Comparison of ENCODE assay signal across 8 mouse cellular contexts in the genomic region with DNA sequence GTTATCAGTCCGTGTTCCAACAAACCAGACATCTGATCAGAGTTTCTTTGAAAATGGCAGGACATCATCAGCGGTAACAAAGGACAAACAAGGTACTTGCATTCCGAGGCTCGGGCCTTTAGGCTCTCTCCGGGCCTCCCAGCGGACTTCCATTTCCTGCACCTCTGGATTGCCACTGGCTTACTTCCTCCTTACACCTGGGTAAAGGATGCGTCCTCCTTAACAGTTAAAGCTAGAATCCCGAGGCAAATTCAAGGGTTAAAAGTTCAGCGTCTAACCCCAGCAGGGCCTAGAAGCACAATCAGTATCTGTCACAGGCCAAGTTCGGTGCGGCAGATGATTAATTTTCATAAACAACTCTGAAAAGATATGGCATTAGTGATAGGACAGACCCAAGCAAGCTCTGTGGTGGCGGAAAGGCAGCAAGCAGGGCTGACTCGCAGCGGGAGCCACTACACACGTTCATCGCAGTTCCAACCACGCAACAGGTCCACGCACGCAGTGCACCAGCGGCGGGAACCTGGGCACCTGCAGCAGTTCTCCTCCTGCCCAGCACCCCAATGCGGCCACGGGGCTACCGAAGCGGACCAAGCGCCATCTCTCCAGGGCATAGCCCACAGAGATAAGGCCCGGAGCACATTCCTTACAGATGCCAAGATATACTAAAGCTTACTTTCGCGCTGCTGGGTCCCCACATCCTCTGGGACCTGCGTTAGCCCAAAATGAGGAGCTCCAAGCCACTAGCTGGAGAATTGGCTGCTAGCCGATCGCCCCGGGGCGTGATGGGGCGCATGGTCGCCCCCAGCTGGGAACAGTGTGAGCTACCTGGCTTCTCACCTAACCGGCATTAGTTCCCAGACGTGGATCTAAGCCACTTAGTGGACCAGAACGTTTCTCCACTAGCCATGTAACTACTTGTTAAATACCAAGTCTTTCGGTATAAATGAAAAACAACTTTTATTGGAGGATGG. TPM values are rescaled to one million over a fixed set of nuclear protein-coding genes. Genes with fewer than 3 reads are reported as not detected.
DNase-seq lines count a peak whose midpoint lies in the region; ATAC-seq and TF ChIP-seq lines count a peak whose summit lies in the region.

No protein-coding gene starts in this region.

- peak overlapping the region; percentile 50 for H3ac ChIP-seq in C2C12 (ENCODE audit: control insufficient read depth, insufficient read length, low read depth)

- peak overlapping the region; percentile 82 for H3K27ac ChIP-seq in heart, embryonic 13.5 days (replicated peaks)
- H3K27ac ChIP-seq in kidney, embryonic 16.5 days (ENCODE audit: low read length) = peak overlapping the region; percentile 87
- peak overlapping the region; percentile 77 for H3K27ac ChIP-seq in lung, postnatal 0 days (ENCODE audit: low read length)

- no peaks in the 10 kb centered on the region for H3K27me3 ChIP-seq in C2C12 (ENCODE audit: control insufficient read depth, insufficient read depth, insufficient read length)
- H3K27me3 ChIP-seq in heart, embryonic 13.5 days (replicated peaks) = no peaks in the 10 kb centered on the region
- no peaks in the 10 kb centered on the region for H3K27me3 ChIP-seq in kidney, embryonic 16.5 days (ENCODE audit: insufficient read depth, low read length)
- no peaks in the 10 kb centered on the region for H3K27me3 ChIP-seq in lung, postnatal 0 days (replicated peaks; ENCODE audit: insufficient read depth, low read length)

- TF ChIP-seq CTCF in C2C12 (IDR thresholded peaks at IDR 0.05; ENCODE audit: control insufficient read depth, insufficient read depth, insufficient read length) = no peak
- TF ChIP-seq CTCF in lung, postnatal 0 days (IDR thresholded peaks at IDR 0.05) = peak; percentile 49

- peaks cover 6% of the 10 kb centered on the region for H3K79me2 ChIP-seq in C2C12 (ENCODE audit: control insufficient read depth, insufficient read depth)

- peak overlapping the region; percentile 98 for H3K4me2 ChIP-seq in heart, embryonic 13.5 days
- peak overlapping the region; percentile 63 for H3K4me2 ChIP-seq in kidney, embryonic 16.5 days (replicated peaks; ENCODE audit: low read depth, low read length)
- H3K4me2 ChIP-seq in lung, postnatal 0 days (replicated peaks; ENCODE audit: low read depth, low read length) = peak overlapping the region; percentile 94

- no peaks in the 10 kb centered on the region for H3K79me3 ChIP-seq in C2C12 (ENCODE audit: low read depth)

- no peak for TF ChIP-seq EP300 in lung, postnatal 0 days (IDR thresholded peaks at IDR 0.05)

- peak; percentile 42 for DNase-seq in WW6 (ENCODE audit: low read depth, low spot score)
- DNase-seq in embryo, embryonic 10.5 days (ENCODE audit: low spot score) = peak; percentile 63
- peak; percentile 61 for DNase-seq in lung, postnatal 0 days (ENCODE audit: low spot score)
- DNase-seq in retina, adult 2 months (ENCODE audit: low read depth, low spot score) = peak; percentile 69
- DNase-seq in urinary bladder, adult 2 months (ENCODE audit: low spot score) = peak; percentile 56

- H3K4me3 ChIP-seq in C2C12 (ENCODE audit: insufficient read depth, poor library complexity, severe bottlenecking) = peak overlapping the region; percentile 52
- H3K4me3 ChIP-seq in heart, embryonic 13.5 days = peak overlapping the region; percentile 93
- H3K4me3 ChIP-seq in kidney, embryonic 16.5 days (ENCODE audit: low read length) = peak overlapping the region; percentile 83
- peak overlapping the region; percentile 75 for H3K4me3 ChIP-seq in lung, postnatal 0 days (ENCODE audit: low read depth, low read length)

- H3K9ac ChIP-seq in heart, embryonic 13.5 days = peak overlapping the region; percentile 92
- H3K9ac ChIP-seq in kidney, embryonic 16.5 days (replicated peaks; ENCODE audit: low read length) = peak overlapping the region; percentile 88
- H3K9ac ChIP-seq in lung, postnatal 0 days (replicated peaks; ENCODE audit: low read depth) = peak overlapping the region; percentile 54

- ATAC-seq in heart, embryonic 13.5 days (ENCODE audit: extremely low read depth, insufficient number of reproducible peaks, low FRiP score, low TSS enrichment) = no peak
- peak; percentile 29 for ATAC-seq in kidney, embryonic 16.5 days (ENCODE audit: low FRiP score, low TSS enrichment)
- peak; percentile 37 for ATAC-seq in lung, postnatal 0 days

- no peaks in the 10 kb centered on the region for H3K9me3 ChIP-seq in heart, embryonic 13.5 days
- H3K9me3 ChIP-seq in kidney, embryonic 16.5 days (ENCODE audit: low read length) = no peaks in the 10 kb centered on the region
- no peaks in the 10 kb centered on the region for H3K9me3 ChIP-seq in lung, postnatal 0 days (ENCODE audit: low read length)

- WGBS in heart, embryonic 13.5 days = 1% methylated on average over 40 of the region's 40 CpGs
- 1% methylated on average over 40 of the region's 40 CpGs for WGBS in kidney, embryonic 16.5 days
- 2% methylated on average over 40 of the region's 40 CpGs for WGBS in lung, postnatal 0 days

- H3K4me1 ChIP-seq in heart, embryonic 13.5 days = peaks cover 25% of the 10 kb centered on the region
- H3K4me1 ChIP-seq in kidney, embryonic 16.5 days (ENCODE audit: insufficient read depth, low read length) = peaks cover 26% of the 10 kb centered on the region
- peaks cover 6% of the 10 kb centered on the region; the same call in 1 of the 2 replicates for H3K4me1 ChIP-seq in lung, postnatal 0 days (ENCODE audit: insufficient read depth, low read depth, low read length)

- no peaks in the 10 kb centered on the region for H3K36me3 ChIP-seq in C2C12 (ENCODE audit: control insufficient read depth, insufficient read depth)
- no peaks in the 10 kb centered on the region for H3K36me3 ChIP-seq in heart, embryonic 13.5 days
- H3K36me3 ChIP-seq in kidney, embryonic 16.5 days (ENCODE audit: insufficient read depth, low read length) = no peaks in the 10 kb centered on the region
- H3K36me3 ChIP-seq in lung, postnatal 0 days (ENCODE audit: insufficient read depth, low read length) = no peaks in the 10 kb centered on the region

TF ChIP-seq in C2C12, 6 proteins besides CTCF, POLR2A, EP300 and RAD21:
- TF ChIP-seq MYOD1 (IDR thresholded peaks at IDR 0.05; ENCODE audit: control insufficient read depth, insufficient read length, low read depth) = no peak
- no peak for TF ChIP-seq MYOG (IDR thresholded peaks at IDR 0.05; ENCODE audit: control insufficient read depth, extremely low read depth, insufficient read length)
- no peak for TF ChIP-seq FOSL1 (IDR thresholded peaks at IDR 0.05; ENCODE audit: insufficient read depth, low read length, poor library complexity, severe bottlenecking)
- TF ChIP-seq USF1 (IDR thresholded peaks at IDR 0.05; ENCODE audit: low read depth) = no peak
- no peak for TF ChIP-seq MAX (IDR thresholded peaks at IDR 0.05)
- TF ChIP-seq CEBPB (IDR thresholded peaks at IDR 0.05; ENCODE audit: low read depth) = no peak

RNA-seq across cellular contexts. Expression of gene Lrrc1, which starts 1.0 kb away (rescaled TPM):
- 4.4 TPM for polyA plus RNA-seq in C2C12 (2012; fragmentation: generic; extraction: Trizol)
- 12.6 and 13.0 TPM in 2 replicates for polyA plus RNA-seq in heart, embryonic 13.5 days (2015; fragmentation: Nextera tagmentation; extraction: Ambion mirVana)
- 23.2 and 23.3 TPM in 2 replicates for polyA plus RNA-seq in kidney, embryonic 16.5 days (2015; fragmentation: Nextera tagmentation; extraction: Ambion mirVana)
- 15.5 and 16.5 TPM in 2 replicates for polyA plus RNA-seq in lung, postnatal 0 days (2015; fragmentation: Nextera tagmentation; extraction: Ambion mirVana)
- 31.3 and 33.2 TPM in 2 replicates for polyA plus RNA-seq in urinary bladder, adult 2 months (2012; rRNA removed)
